Mouse (Mus musculus): ENCODE measurements around the gene Mrtfa.

Mrtfa gene

DNA sequence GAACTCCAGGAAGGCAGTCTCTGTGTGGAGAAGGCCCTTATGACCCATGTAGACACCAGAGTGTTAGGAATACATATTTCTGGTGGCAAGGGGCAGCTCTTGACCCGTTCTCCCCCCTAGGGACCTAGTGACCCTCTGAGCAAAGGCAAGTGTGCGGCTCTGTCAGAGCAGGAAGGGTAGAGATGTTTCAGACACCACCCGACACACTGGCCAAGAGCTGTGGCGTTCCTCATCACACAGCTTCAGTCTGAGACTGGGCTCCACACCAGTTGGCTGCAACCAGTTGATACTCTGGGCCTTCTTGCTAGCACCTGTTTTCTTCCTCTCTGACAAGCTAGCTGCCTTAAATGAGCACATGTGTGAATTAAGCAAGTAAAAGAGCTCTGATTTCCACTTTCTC lies 158.9 kb downstream of the Mrtfa start:
- no peak for DNase-seq (ENCODE audit: low read depth, low spot score)

DNA sequence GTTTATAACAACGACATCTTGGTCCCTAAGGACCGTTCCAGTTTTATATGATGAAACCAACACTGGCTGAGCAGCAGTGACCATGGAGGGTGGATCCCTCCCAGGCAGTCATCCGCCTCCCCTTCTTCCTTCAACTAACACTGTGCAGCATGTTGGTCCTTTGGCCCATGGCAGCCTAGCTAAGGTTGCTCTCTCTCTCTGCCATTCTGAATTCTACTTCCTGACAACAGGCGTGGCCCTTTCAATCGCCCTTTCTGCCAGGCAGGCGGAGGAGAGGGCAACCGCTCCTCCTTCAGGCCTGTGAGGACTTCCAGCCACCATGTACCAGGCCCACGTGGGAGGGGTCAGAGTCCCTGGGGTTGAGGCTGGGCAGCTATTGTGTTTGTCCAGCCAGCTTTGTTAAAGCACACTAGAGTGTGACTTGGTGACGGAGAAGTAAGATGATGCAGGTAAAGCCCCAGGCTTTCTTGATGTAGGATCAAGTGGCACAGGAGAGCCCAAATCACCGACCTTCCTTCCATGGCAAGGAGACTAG lies 159.6 kb downstream of the Mrtfa start:
- DNase-seq (ENCODE audit: low read depth, low spot score), result no peak

GRCm38 (mm10) chr15:81027378-81028173 lies 163.0 kb downstream of the Mrtfa start:
- DNase-seq (ENCODE audit: low read depth, low spot score), result peak; percentile 90

DNA sequence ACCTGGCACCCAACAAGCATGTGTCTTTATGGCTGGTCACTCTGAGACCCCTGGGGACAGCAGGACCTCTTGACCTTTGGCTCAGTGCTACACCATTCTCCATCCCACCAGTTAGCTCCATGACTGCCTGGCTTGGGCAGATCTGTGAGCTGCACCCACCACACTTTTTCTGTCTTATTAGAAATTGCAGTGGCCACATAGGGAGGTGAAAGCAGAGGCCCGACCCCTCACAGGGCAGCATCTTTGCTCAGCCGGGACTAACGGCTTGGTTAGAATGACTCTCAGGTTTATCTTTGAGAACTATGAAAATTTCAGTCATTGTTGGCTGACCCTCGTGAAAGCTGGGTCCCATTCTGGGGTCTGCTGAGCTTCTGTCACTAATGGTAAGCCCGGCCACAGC lies 163.7 kb downstream of the Mrtfa start:
- DNase-seq (ENCODE audit: low read depth, low spot score), result no peak

DNA sequence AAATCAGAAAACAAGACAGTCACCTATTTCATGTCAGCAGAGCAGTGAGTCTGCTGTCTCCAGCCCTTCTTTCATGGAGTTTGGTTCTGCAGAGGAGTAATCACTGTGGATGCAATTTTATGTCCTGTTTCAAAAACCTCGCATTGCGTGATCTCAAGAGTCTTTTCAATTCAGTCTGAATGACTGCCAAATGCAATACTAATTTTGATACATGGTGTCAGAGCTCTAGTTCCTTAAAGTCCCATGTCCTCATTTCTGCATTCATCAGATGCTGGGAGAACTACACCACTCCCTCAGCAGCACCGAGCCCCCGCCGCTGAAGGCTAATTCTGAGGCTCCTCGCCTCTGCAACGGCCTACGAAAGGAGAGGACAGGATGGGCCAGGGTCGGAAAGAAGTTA lies 166.7 kb downstream of the Mrtfa start:
- DNase-seq (ENCODE audit: low read depth, low spot score), result no peak

- DNase-seq (ENCODE audit: low read depth, low spot score), result no peak
These were observed 168.1 kb downstream of the Mrtfa start for GRCm38 (mm10) chr15:81022437-81022836.

DNA sequence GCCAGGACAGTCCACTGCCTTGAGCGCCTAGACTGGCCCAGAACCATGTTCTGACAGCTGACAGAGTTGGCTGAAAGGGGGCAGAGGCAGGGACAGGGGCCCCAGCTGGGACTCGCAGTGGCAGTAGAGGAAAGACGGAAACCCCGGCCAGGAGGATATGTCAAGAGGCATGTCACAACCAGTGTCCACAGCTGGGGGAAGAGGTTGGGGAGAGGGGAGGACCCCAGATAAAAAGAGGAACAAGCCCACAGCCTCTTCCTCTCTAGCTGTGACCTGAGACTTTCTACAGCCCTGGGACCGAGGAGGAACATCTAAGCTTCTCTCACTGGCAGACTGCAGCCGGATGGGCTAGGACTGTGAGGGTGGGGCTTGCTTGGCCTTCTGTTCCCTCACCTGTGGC lies 169.2 kb downstream of the Mrtfa start:
- DNase-seq (ENCODE audit: low read depth, low spot score), result no peak

DNA sequence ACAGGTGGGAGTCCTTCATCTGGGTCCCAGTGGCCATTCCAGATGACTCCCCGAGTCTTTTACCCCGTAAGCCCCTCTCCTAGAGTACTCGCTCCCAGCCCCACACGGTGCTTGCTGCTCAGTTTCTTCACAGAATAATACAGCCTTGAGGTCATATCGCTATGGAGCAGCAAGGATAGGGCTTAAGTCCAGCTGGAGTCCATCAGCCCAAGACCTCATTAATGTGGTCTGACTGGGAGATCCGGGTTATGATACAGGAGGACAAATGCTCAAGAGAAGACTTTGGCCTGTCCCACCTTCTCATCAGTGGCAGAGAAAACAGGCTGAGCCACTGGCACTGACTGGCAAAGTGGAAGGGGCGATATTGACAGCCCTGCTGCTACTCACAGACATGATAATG lies 173.2 kb downstream of the Mrtfa start:
- DNase-seq (ENCODE audit: low read depth, low spot score), result no peak

- no peak for DNase-seq (ENCODE audit: low read depth, low spot score)
These were observed 174.1 kb downstream of the Mrtfa start for GRCm38 (mm10) chr15:81016488-81016887.

- DNase-seq (ENCODE audit: low read depth, low spot score), result no peak
These were observed 175.4 kb downstream of the Mrtfa start for GRCm38 (mm10) chr15:81015068-81015744.

DNA sequence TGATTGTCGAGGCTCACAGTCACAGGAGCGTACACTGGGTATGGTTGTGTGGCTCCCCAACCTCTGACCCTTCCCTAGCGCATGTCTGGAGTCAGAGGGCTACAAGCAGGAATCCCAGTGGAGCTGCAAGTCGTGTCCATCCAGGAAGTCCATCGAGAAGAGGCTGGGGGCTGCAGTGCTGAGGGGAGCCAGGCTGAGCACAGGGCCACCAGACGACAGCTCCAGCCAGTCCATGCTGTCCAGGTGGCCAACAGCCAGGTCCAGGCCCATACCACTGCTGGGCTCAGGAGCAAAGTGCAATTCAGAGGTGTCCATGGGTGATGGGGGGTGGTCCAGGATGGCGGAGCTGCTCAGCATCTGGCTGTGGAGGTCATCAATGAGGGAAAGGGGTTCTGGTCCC lies 177.4 kb downstream of the Mrtfa start:
- DNase-seq (ENCODE audit: low read depth, low spot score), result no peak

- DNase-seq (ENCODE audit: low read depth, low spot score), result no peak
These were observed 178.2 kb downstream of the Mrtfa start for GRCm38 (mm10) chr15:81012359-81012758.

- peak; percentile 4 for DNase-seq (ENCODE audit: low read depth, low spot score)
These were observed 179.0 kb downstream of the Mrtfa start for GRCm38 (mm10) chr15:81011523-81011922.

GRCm38 (mm10) chr15:81010114-81010513 lies 180.4 kb downstream of the Mrtfa start:
- DNase-seq (ENCODE audit: low read depth, low spot score), result peak; percentile 7

DNA sequence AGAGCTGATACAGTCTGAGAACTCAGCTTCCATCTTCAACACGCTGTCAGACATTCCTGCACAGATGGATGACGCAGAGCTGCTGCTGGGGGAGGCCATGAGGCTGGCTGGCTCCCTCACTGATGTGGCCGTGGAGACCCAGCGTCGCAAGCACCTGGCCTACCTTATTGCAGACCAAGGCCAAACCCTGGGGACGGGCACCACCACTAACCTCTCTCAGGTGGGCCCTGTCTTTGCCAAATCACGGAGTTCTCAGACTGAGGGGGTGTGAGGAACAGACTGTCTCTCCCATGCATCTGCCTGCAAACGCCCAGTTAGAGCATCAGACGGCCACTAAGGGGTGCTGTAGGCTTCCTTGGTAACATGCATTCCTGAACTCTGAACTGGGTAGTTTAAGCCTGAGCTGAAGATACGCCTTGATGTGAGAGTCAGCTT lies 181.9 kb downstream of the Mrtfa start:
- peak; percentile 64 for DNase-seq (ENCODE audit: low read depth, low spot score)

DNA sequence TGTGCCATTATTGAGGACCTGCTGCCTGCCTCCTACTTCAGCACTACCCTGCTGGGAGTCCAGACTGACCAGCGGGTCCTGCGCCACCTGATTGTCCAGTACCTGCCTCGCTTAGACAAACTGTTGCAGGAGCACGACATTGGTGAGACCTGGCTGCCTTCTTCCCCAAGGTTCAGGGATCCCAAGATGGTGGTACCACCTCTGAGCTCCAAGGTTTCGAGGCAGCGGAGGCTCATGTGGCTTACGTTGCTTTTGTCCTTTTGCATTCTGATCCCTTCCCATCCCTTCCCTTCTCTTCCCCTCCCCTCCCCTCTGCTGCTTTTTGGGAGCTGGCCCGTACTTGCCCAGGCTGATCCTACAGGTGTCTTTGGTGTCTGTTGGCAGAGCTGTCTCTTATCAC lies 182.7 kb downstream of the Mrtfa start:
- peak; percentile 5 for DNase-seq (ENCODE audit: low read depth, low spot score)

DNA sequence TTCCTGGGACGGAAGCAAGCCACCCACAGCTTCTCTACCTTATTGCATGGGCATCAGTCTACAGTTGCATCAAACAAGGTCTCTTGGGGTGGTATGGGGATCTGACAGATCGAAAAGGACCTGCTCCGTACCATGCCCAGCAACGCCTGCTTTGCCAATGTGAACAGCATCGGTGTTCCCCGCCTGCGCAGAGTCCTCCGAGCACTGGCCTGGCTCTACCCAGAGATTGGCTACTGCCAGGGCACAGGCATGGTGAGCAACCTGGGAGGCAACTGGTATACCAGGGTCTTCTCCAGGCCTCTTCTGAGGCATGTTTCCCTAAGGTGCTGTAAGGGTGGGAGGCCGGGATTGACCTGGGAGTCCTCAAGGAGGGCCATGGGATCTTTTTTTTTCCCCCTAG lies 183.2 kb downstream of the Mrtfa start:
- DNase-seq (ENCODE audit: low read depth, low spot score), result no peak

- DNase-seq (ENCODE audit: low read depth, low spot score), result no peak
These were observed 184.3 kb downstream of the Mrtfa start for GRCm38 (mm10) chr15:81006127-81006735.

DNA sequence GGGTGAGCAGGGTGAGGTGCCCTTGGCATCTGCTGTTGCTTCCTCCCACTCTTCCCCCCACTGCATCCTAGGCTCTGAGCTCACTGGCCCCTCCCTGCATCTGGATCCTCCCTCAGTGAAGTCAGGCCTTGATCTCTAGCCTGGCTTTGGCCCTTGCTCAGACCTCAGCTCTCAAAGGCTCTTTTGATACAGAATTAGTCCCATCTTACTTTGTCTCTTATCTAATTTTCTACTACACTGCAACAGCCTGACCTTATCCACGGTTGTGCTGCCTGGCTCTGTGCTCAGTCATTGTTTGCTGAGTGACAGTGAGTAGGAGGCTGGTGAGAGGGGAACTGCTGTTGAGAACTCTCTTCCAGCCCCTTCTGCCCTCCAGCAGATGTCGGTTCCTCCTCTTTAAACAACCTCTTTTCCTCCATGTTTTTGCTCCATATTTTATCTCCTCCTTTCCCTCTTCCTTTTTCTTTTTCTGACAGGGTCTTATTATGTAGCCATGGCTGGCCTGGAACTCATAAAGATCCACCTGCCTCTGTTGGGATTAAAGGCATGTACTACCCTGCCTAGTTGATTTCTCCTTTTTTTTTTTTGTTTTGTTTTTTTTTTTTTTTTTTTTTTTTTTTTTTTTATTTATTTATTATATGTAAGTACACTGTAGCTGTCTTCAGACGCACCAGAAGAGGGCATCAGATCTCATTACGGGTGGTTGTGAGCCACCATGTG lies 190.0 kb downstream of the Mrtfa start:
- DNase-seq (ENCODE audit: low read depth, low spot score), result no peak

GRCm38 (mm10) chr15:80997077-80997476 lies 193.5 kb downstream of the Mrtfa start:
- no peak for DNase-seq (ENCODE audit: low read depth, low spot score)

DNA sequence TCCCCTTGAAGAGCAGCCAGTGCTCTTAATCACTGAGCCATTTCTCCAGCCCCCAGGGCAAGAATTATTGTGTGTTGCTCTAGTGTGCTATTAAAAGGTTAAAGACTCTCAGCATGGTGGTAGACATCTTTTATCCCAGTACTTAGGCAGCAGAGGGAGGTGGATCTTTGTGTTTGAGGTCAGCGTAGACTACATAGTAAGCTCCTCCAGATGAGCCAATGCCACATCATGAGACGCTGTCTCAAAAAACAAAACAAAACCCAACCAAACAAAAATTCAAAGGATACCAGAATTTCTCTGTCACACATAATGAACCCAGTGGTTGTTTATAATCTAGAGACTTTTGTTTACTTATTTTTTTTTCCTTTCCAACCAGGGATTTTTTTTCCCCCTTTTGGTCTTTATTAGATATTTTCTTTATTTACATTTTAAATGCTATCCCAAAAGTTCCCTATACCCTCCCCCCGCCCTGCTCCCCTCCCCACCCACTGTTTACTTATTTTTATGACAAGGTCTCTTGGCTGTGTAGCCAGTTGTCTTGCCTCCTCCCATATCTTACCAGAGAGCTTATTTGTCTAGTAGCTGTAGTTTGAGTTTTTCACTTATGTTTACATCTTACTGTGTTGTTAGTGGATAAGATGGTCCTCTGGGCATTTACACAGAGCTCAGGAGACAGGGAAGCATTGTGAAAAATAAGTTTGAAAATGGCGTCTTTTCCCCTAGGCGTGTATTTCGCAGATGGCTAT lies 194.3 kb downstream of the Mrtfa start:
- DNase-seq (ENCODE audit: low read depth, low spot score), result no peak

All from CD4-positive, CD25-positive, alpha-beta regulatory T cell, adult 2 months (primary cell).